Mouse (Mus musculus): ENCODE results near the gene Epn2.

GRCm38 (mm10) chr11:61569671-61570070, 9.8 kb downstream of the Epn2 start:
- TF ChIP-seq POLR2A (IDR thresholded peaks at IDR 0.05; ENCODE audit: control insufficient read depth in 1 of 2, insufficient read depth in 1 of 2, low read depth in 1 of 2, low read length in 2 of 2, poor library complexity in 1 of 2), result no peak
- no peak for TF ChIP-seq CHD1 (IDR thresholded peaks at IDR 0.05; ENCODE audit: low read depth, low read length)
- TF ChIP-seq ZMIZ1 (IDR thresholded peaks at IDR 0.05; ENCODE audit: low read depth, low read length), result no peak
- TF ChIP-seq TCF12 (IDR thresholded peaks at IDR 0.05; ENCODE audit: low read depth, low read length), result no peak
- TF ChIP-seq CTCF (IDR thresholded peaks at IDR 0.05 in 2 of 3, conservative IDR thresholded peaks at IDR 0.05 in 1 of 3; ENCODE audit: control insufficient read depth in 1 of 3, insufficient read depth in 1 of 3, low read depth in 2 of 3, low read length in 3 of 3, poor library complexity in 1 of 3, severe bottlenecking in 1 of 3), result no peak
- TF ChIP-seq EP300 (IDR thresholded peaks at IDR 0.05; ENCODE audit: low read depth in 1 of 2, low read length in 2 of 2), result no peak
- no peak for TF ChIP-seq MEF2A (IDR thresholded peaks at IDR 0.05; ENCODE audit: extremely low read depth, insufficient replicate concordance, low read depth, low read length, poor library complexity, severe bottlenecking)
- TF ChIP-seq USF1 (IDR thresholded peaks at IDR 0.05; ENCODE audit: low read depth, low read length), result no peak
- TF ChIP-seq GATA1 (IDR thresholded peaks at IDR 0.05; ENCODE audit: low read depth, low read length), result no peak
- TF ChIP-seq KAT2A (conservative IDR thresholded peaks at IDR 0.05; ENCODE audit: low read depth, low read length), result no peak
- no peak for TF ChIP-seq MAX (IDR thresholded peaks at IDR 0.05; ENCODE audit: low read length)
- no peak for TF ChIP-seq SIN3A (IDR thresholded peaks at IDR 0.05; ENCODE audit: low read length)
- TF ChIP-seq HCFC1 (IDR thresholded peaks at IDR 0.05; ENCODE audit: low read depth, low read length), result no peak
- TF ChIP-seq CHD2 (IDR thresholded peaks at IDR 0.05; ENCODE audit: low read length), result no peak
